8 mouse cellular contexts compared by ENCODE assay signal in the genomic region with DNA sequence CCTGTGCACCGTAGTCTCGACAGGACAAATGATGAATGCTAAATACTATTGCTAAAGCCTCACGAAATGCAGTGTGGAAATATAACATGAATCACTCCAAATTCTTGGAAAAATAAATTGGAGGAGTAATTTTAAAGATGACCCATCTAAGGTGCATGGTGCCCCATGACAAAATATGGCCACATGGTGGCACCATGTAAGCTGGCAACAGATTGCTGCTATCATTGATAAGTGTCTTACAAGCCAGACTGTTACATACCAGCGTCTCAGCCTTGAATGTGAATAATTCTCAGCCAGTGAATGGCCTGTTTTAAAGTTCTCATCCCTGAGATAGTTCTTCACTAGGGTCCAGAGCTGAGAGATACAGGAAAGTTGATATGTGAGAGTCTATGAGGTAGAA.
DNase-seq lines count a peak whose midpoint lies in the region; ATAC-seq and TF ChIP-seq lines count a peak whose summit lies in the region.
"Not testable (repeated sequence)": the region's sequence is repeated elsewhere in the genome, so short reads cannot be mapped to it uniquely, and the experiment has no call there.

No protein-coding gene starts in this region.

- H3K9me3 ChIP-seq in heart, postnatal 0 days (replicated peaks; ENCODE audit: control insufficient read depth, low read length); kidney, postnatal 0 days (replicated peaks; ENCODE audit: low read length); lung, embryonic 14.5 days (ENCODE audit: low read depth, low read length): not testable (repeated sequence)

- not testable (repeated sequence) for H3K27ac ChIP-seq in heart, postnatal 0 days (ENCODE audit: low read depth); kidney, postnatal 0 days; lung, embryonic 14.5 days (ENCODE audit: low read depth)

- H3K4me1 ChIP-seq in heart, postnatal 0 days (ENCODE audit: control insufficient read depth, insufficient read depth); kidney, postnatal 0 days (replicated peaks; ENCODE audit: insufficient read depth, low read length); lung, embryonic 14.5 days (ENCODE audit: insufficient read depth): not testable (repeated sequence)

- DNase-seq in adrenal gland, adult 2 months = peak; percentile 24
- DNase-seq in cerebellum, postnatal 10 days = peak; percentile 45 to 51
- DNase-seq in frontal cortex, postnatal 36 days (ENCODE audit: low spot score in 2 of 2) = peak; percentile 6 to 26
- DNase-seq in heart, postnatal 0 days (ENCODE audit: low spot score); kidney, postnatal 0 days (ENCODE audit: low spot score): not testable (repeated sequence)
- DNase-seq in left cerebral cortex, adult 11 months (ENCODE audit: low spot score) = peak; percentile 7
- peak; percentile 10 for DNase-seq in lung, embryonic 14.5 days
- peak; percentile 13 to 33 for DNase-seq in right cerebral cortex, adult 2 months (ENCODE audit: low spot score in 2 of 2)

- H3K36me3 ChIP-seq in heart, postnatal 0 days (replicated peaks; ENCODE audit: control insufficient read depth, insufficient read depth, low read length); kidney, postnatal 0 days (ENCODE audit: insufficient read depth, low read length); lung, embryonic 14.5 days (ENCODE audit: insufficient read depth): not testable (repeated sequence)

- not testable (repeated sequence) for H3K4me2 ChIP-seq in heart, postnatal 0 days (ENCODE audit: low read depth, low read length); kidney, postnatal 0 days (ENCODE audit: low read length); lung, embryonic 14.5 days

- not testable (repeated sequence) for ATAC-seq in heart, postnatal 0 days (ENCODE audit: insufficient read depth, low read depth); kidney, postnatal 0 days (replicated peaks; ENCODE audit: low FRiP score, low read depth); lung, embryonic 14.5 days (ENCODE audit: insufficient read depth)

- not testable (repeated sequence) for H3K27me3 ChIP-seq in heart, postnatal 0 days (ENCODE audit: control insufficient read depth, insufficient read depth, low read length); kidney, postnatal 0 days (ENCODE audit: insufficient read depth, low read length); lung, embryonic 14.5 days (ENCODE audit: insufficient read depth, low read length)

- TF ChIP-seq EP300 in heart, postnatal 0 days (IDR thresholded peaks at IDR 0.05; ENCODE audit: low read depth) = not testable (repeated sequence)

- H3K9ac ChIP-seq in heart, postnatal 0 days (replicated peaks; ENCODE audit: low read depth, low read length); kidney, postnatal 0 days (ENCODE audit: low read depth, low read length); lung, embryonic 14.5 days: not testable (repeated sequence)

- not testable (repeated sequence) for H3K4me3 ChIP-seq in heart, postnatal 0 days (ENCODE audit: low read depth, low read length); kidney, postnatal 0 days (replicated peaks; ENCODE audit: low read depth, low read length); lung, embryonic 14.5 days (ENCODE audit: low read depth, low read length)

- WGBS in heart, postnatal 0 days = 65% methylated on average over 4 of the region's 4 CpGs
- 73% methylated on average over 4 of the region's 4 CpGs for WGBS in kidney, postnatal 0 days
- WGBS in lung, embryonic 14.5 days = 59% methylated on average over 4 of the region's 4 CpGs

- TF ChIP-seq CTCF in heart, postnatal 0 days (IDR thresholded peaks at IDR 0.05; ENCODE audit: low read depth) = peak; percentile 24; the same call in 1 of the 2 replicates
- peak; percentile 42; the same call in 1 of the 2 replicates for TF ChIP-seq CTCF in kidney, postnatal 0 days (IDR thresholded peaks at IDR 0.05; ENCODE audit: low read depth)
- TF ChIP-seq CTCF in lung, embryonic 14.5 days (IDR thresholded peaks at IDR 0.05; ENCODE audit: low read depth) = peak; percentile 30; the same call in 1 of the 2 replicates
